Mouse (Mus musculus) heart, adult 2 months (tissue): ENCODE results near the gene Rnf220. TPM values are rescaled to one million over a fixed set of nuclear protein-coding genes. Genes with fewer than 3 reads are reported as not detected.
A peak's percentile ranks its signal among the peaks of the same experiment; 100 is the strongest.

Experiments used
- DNase-seq, 2 experiments: peaks; one replicate each; pipeline ENCODE4 v3.0.0; 2021
- H3K27ac ChIP-seq: fragments of 200-600 bp; 2 replicates; pipeline ENCODE4 v1.8.1; 2022
- H3K27me3 ChIP-seq: fragments of 200-500 bp; 2 replicates; pipeline ENCODE4 v1.6.1; 2012; ENCODE audit warnings: mild to moderate bottlenecking, low read length, inconsistent platforms, mixed read lengths; ENCODE audit not compliant: control insufficient read depth, insufficient read depth
- H3K36me3 ChIP-seq: fragments of 200-500 bp; 2 replicates; pipeline ENCODE4 v1.6.1; 2012; ENCODE audit warnings: low read length, inconsistent platforms; ENCODE audit not compliant: control insufficient read depth, insufficient read depth
- H3K4me1 ChIP-seq: fragments of 200-500 bp; 2 replicates; pipeline ENCODE4 v1.6.1; 2011; ENCODE audit warnings: low read length; ENCODE audit not compliant: control insufficient read depth, insufficient read depth
- H3K4me3 ChIP-seq: fragments of 200-600 bp; 2 replicates; pipeline ENCODE4 v1.8.1; 2022
- H3K79me2 ChIP-seq: fragments of 200-500 bp; replicated peaks from 2 replicates; pipeline ENCODE4 v1.6.1; 2012; ENCODE audit warnings: mild to moderate bottlenecking, inconsistent platforms, low read length, moderate library complexity, mixed read lengths; ENCODE audit not compliant: control insufficient read depth, insufficient read depth
- H3K9ac ChIP-seq: fragments of 200-500 bp; 2 replicates; pipeline ENCODE4 v1.6.1; 2012; ENCODE audit warnings: low read depth, mild to moderate bottlenecking, control low read depth, inconsistent platforms, low read length, mixed read lengths
- CTCF ChIP-seq: fragments of 200-600 bp; IDR thresholded peaks from 2 replicates; pipeline ENCODE4 v1.8.1; 2022; ENCODE audit warnings: antibody characterized with exemption, mild to moderate bottlenecking, moderate library complexity
- EP300 ChIP-seq: fragments of 200-500 bp; IDR thresholded peaks from 2 replicates; pipeline ENCODE4 v1.6.1; 2011; ENCODE audit warnings: low read depth, low read length, control low read depth; ENCODE audit not compliant: insufficient read depth
- POLR2A ChIP-seq: fragments of 200-500 bp; IDR thresholded peaks from 2 replicates; pipeline ENCODE4 v1.6.1; 2011; ENCODE audit warnings: mild to moderate bottlenecking, low read depth, low read length, control low read depth; ENCODE audit not compliant: insufficient read depth
- WGBS: fragments of 180-500 bp; shearing (Covaris S2); methylation state at CpG from one replicate; pipeline ENCODE4 v1.1.7; 2018; 5-methylcytosine and 5-hydroxymethylcytosine counted together
- intact Hi-C: fragments of 180-260 bp; cut with DNase I; formaldehyde crosslinking; loops from one replicate; pipeline ENCODE4 v1.15.1; 2025
- polyA plus RNA-seq: library from polyadenylated mRNA; depleted of rRNA; stranded (reverse); fragments of >200 nt; gene quantifications from 2 replicates; pipeline ENCODE4 v1.2.3, GENCODE M21; 2012
- total RNA-seq, 2 experiments: library from RNA; stranded (reverse); gene quantifications; 2 replicates each; pipeline ENCODE4 v1.2.3; 2021

Rnf220 gene
- total and polyA plus RNA-seq, 3 experiments: 32.3 to 41.4 (median 33.2) TPM

DNA sequence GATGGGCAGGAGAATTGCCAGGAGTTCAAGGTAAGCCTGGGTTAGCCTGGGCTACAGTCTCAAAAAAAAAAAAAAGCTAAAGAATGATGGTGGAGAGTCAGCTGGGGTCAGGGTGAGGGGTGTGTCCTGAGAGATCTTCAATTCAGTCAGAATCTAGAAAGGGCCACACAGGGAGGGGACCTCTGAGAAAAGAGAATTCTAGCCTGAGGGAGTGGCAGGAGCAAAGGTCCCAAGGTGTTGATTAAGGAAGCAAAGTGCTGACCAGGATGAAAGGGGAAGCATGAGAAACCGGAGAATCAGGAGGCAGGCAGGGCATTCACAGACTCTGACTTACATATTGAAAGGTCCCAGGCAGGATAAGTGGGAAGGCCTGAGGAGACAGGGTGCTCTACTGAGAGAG lies 80.0 kb downstream of the Rnf220 start:
- no peak for TF ChIP-seq CTCF
- no peak for TF ChIP-seq EP300
- TF ChIP-seq POLR2A: no peak
- Histone ChIP-seq H3K27me3 (no peaks in the 10 kb centered on the region), H3K9ac (no peak overlapping the region), H3K4me1 (no peaks in the 10 kb centered on the region), H3K36me3 (no peaks in the 10 kb centered on the region), H3K4me3 (no peak overlapping the region), H3K27ac (no peak overlapping the region), H3K79me2 (no peaks in the 10 kb centered on the region)
- intact Hi-C loops: no loop called here
- 80% methylated on average over 1 of the region's 1 CpGs for WGBS
- DNase-seq: no peak

DNA sequence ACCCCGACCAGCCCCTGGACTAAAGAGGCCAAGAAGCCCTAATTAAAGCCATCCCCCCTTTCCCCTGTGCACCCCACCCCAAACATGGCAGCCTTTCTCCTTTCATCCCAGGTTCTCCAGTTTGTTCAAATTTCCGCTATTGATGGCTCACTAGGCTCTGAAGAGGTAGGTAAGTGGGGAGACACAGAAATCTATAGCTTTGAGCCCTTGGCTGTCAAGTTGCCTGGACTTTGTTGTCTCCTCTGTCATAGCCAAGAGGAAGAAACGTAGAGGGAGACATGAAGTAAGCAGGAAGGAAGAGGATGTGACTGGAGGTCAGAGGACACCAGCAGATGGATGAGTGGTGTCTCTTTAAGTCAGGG lies 86.8 kb downstream of the Rnf220 start:
- intact Hi-C loops: no loop called here

DNA sequence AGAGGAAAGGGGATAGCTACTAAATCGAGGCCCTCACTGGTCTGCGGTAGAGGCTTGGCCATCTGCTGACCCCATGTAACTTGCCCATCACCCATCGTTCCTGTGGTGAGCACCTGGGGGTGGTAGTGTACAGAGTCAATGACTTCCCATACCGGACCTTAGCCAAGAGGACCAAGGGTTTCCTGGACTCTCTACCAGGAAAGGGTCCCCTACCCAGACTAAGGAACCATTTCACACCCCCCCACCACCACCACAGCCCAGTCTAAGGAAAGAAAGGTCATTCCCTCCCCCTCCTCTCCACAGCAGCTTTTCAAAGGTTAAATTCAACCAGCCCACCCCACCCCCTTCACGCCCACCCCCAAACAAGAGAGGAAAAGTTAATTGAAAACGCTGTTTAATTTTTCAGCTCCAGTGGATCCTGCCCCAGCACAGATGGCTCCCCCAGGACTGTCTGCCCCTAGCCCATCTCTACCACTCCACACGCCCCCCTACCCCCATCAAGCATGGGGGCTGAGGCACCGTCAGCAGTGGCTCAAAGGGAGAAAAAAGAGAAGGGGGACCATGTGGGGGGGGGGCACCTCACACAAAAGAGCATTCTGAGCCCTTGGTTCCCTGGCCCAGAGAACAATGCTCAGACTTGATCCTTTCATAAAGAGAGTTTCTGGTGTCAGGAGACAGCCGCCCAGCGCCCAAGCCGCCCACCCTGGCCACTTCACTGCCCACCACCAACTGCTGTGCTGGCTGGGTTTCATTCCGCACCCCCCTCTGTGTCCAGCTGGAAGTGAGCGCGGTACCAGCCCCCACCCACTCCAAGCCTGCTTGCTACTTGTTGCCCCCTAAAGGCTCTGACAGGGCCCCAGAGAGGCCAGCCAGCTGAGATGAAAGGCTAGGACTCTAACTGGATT lies 87.5 kb downstream of the Rnf220 start:
- Histone ChIP-seq H3K4me3 (no peak overlapping the region), H3K36me3 (no peaks in the 10 kb centered on the region), H3K4me1 (no peaks in the 10 kb centered on the region), H3K27me3 (no peaks in the 10 kb centered on the region), H3K79me2 (no peaks in the 10 kb centered on the region), H3K27ac (no peak overlapping the region), H3K9ac (no peak overlapping the region)
- intact Hi-C loops: no loop called here
- DNase-seq: no peak
- WGBS: 75% methylated on average over 14 of the region's 14 CpGs
- TF ChIP-seq CTCF: no peak
- no peak for TF ChIP-seq POLR2A
- no peak for TF ChIP-seq EP300

More for the DNA sequence above, 86.8 kb downstream of the Rnf220 start:
- DNase-seq: no peak
- no peaks in the 10 kb centered on the region for H3K27me3 ChIP-seq
- no peaks in the 10 kb centered on the region for H3K4me1 ChIP-seq
- no peak overlapping the region for H3K27ac ChIP-seq
- WGBS: 56% methylated on average over 3 of the region's 3 CpGs
- no peaks in the 10 kb centered on the region for H3K36me3 ChIP-seq
- H3K4me3 ChIP-seq: no peak overlapping the region
- TF ChIP-seq POLR2A: no peak
- H3K9ac ChIP-seq: no peak overlapping the region
- no peaks in the 10 kb centered on the region for H3K79me2 ChIP-seq

DNA sequence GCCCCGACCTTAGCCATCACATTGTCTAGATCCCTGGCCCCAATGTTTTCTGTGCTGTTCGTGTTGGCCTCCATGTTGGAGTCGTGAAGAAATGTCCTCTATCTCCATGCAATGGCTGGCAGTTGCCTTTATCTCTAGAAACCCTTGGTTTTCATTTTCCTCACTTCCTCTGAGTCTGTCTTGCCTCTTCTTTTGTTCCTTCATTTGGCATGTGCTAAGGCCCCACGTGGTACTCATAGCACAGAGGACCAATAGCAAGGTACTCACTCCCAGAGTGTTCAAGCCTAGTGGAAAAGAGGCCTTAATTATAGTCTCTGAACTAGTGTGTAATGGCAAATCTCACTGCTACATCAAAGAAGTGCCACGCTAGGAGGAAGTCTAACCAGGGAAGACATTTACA lies 88.9 kb downstream of the Rnf220 start:
- Histone ChIP-seq H3K27me3 (no peaks in the 10 kb centered on the region), H3K4me3 (no peak overlapping the region), H3K79me2 (no peaks in the 10 kb centered on the region), H3K9ac (no peak overlapping the region), H3K4me1 (no peaks in the 10 kb centered on the region), H3K36me3 (no peaks in the 10 kb centered on the region), H3K27ac (no peak overlapping the region)
- WGBS: 85% methylated on average over 5 of the region's 5 CpGs
- no peak for TF ChIP-seq CTCF
- TF ChIP-seq EP300: no peak
- TF ChIP-seq POLR2A: no peak
- DNase-seq: no peak
- intact Hi-C loops: no loop called here

DNA sequence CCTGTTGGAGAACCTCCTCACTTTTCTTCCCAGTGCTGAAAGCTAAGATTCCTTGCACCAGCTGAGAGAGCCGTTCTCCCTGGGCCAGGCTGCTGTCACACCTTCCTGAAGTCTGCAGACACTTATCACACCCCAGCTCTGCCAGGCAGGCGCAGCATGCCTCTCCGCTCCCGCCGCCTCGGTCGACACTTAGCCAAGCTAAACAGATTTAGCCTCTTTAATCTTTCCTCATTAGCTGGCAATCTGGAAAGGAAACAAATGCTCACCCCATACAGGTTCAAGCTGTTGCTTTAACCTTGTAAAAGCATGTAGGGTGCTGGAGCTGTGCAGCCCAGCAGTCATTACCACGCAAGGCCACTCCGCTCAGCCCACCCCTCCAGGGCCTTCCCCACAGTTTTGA lies 90.9 kb downstream of the Rnf220 start:
- Histone ChIP-seq H3K27ac (no peak overlapping the region), H3K36me3 (no peaks in the 10 kb centered on the region), H3K4me1 (no peaks in the 10 kb centered on the region), H3K79me2 (no peaks in the 10 kb centered on the region), H3K9ac (no peak overlapping the region), H3K27me3 (no peaks in the 10 kb centered on the region), H3K4me3 (no peak overlapping the region)
- intact Hi-C loops: no loop called here
- WGBS: 34% methylated on average over 9 of the region's 9 CpGs
- TF ChIP-seq POLR2A: no peak
- TF ChIP-seq EP300: no peak
- TF ChIP-seq CTCF: no peak
- DNase-seq: peak in 1 of 2 experiments; percentile 17

DNA sequence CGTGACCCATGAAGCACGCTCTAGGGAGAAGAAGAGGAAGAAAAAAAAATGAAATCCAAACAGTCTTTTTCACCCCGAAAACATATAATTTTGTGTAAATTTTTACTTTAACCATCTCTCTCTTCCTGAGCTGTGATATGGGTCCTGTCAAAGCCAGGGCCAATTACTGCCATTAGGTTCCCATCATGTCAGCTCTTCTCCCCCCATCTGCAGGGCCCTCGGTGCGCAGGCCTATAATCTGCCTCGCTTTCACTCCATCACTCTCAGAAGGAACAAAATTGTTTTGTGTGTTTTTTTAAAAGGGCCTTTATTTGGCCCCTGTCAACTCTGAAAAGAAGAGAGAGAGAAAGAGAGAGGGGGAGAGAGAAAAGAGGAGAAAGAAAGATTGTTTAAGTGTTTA lies 91.6 kb downstream of the Rnf220 start:
- H3K4me3 ChIP-seq: no peak overlapping the region
- H3K9ac ChIP-seq: no peak overlapping the region
- DNase-seq: no peak
- WGBS: 93% methylated on average over 6 of the region's 6 CpGs
- H3K4me1 ChIP-seq: no peaks in the 10 kb centered on the region
- H3K27ac ChIP-seq: no peak overlapping the region
- TF ChIP-seq CTCF (no peak), POLR2A (no peak)
- intact Hi-C loops: no loop called here
- no peaks in the 10 kb centered on the region for H3K27me3 ChIP-seq
- no peaks in the 10 kb centered on the region for H3K36me3 ChIP-seq
- H3K79me2 ChIP-seq: no peaks in the 10 kb centered on the region
